Mouse (Mus musculus) gastrocnemius, adult 18-20 months (tissue): ENCODE measurements around the gene Zfp526. TPM values are rescaled to one million over a fixed set of nuclear protein-coding genes. Genes with fewer than 3 reads are reported as not detected.

ENCODE experiments used
- DNase-seq: peaks from one replicate; pipeline ENCODE4 v3.0.0; 2021; ENCODE audit warnings: low spot score
- total RNA-seq, 2 experiments: library from RNA; stranded (reverse); gene quantifications; 2 replicates each; pipeline ENCODE4 v1.2.3; 2021

Zfp526 gene
- total RNA-seq, 2 experiments from 2014 or later: 4.7 to 5.3 TPM

DNA sequence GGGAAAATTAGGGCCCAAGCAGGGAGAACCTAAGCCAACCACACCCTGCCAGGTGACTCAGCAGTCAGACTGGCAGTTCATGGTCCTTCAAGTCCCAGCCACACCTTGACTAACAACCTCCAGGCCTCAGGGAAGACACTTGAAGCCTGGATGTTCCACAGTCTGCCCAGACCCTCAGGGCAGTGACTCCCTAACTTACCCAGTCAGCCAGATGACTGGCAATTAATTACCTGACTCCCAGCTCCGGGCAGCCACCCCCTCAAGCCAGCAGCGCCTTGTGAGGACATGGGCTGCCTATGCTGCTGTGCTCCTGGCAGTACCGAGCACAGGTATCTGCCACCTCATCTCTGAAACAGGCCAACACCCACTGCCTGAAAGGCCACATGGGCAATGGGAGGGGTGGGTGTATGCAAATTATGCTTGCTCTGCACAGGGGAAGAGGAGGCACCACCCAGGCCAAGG is 12.0 kb upstream of the Zfp526 start:
- no peak for DNase-seq

DNA sequence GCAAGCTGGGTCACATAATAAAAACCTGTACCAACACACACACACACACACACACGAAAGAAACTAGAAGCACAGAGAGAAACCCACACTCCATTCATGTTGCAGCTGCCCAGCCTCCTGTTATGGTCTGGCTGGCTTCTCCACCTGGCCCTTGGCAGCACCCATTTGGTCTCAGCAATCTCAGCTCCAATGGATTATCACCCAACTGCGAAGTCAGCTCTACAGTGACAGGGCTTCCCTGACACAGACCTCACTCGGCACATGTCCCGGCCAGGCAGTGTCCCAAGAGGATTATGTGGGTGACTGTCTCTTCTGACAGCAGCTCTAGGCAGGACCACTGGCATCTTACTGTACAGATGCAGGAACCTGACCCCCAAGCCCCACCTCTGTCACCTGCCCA is 10.7 kb upstream of the Zfp526 start:
- peak; percentile 87 for DNase-seq

DNA sequence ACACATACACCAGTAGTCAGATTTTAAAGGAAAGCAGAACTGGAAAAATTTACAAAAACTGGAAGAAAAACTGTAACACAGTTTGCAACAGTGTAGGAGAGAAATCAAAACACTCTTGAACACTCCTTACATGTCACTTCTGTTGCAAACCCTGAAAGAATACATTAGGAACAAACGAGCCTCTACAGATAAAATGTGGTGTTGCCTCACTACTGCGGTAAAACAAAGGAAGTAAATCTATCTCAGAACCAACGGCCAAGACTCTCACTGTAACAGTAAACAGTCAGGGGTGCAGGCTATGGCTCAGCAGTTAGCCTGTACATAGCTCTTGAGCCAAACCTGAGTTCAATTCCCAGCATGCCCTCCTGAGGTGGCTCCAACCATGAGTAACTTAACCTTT is 8.1 kb upstream of the Zfp526 start:
- no peak for DNase-seq

DNA sequence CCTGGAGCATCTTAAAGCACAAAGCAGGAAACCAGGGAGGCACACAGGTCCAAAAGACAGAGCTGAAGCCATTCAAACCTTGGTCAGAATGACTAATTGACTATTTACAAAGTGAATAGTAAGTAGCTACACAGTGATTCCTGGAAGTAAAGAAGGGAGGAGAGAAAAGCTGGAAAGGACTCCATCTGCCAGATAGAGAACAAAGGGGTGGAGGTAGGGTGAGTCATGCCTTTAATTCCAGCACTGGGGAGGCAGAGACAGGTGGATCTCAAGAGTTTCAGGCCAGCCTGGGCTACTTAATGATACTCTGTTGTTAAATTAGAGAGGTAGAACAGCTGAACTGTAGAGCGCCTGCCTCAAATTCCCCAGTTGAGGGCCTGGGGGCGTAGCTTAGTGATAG is 7.1 kb upstream of the Zfp526 start:
- no peak for DNase-seq

DNA sequence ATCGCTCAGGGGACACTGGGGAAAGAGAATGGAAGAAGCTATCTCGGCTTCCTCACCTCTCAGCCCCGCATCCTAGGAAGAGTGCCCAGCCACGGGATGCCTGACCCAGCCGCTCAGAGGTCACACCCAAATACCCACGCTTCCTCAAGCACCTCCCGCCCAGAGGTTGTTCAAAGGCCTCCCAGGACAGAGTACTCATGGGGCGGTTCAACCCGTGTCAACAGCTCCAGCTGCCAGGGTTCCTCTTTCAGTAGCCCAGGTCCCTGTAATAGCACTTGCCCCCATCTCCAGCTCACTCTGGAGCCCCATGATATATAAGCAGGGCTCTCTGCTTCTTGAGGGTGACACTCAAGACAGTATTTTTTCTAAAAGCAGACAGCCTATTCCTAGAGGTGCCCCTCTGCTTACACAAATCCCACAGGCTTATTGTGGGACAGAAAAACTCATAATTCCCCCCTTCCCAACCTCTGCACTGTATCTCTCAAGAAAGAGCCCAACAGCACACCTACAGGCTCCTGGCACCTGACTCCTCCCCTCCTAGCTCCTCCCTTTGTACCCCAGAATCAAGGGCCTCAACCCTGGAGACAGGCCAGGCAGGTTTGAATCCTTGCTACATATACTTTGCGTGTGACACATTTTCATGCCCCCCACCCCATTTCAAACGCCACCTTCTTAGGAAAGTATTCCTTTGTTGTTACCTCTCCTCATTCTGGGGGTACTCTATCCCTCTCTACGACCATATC is 3.4 kb upstream of the Zfp526 start:
- no peak for DNase-seq

DNA sequence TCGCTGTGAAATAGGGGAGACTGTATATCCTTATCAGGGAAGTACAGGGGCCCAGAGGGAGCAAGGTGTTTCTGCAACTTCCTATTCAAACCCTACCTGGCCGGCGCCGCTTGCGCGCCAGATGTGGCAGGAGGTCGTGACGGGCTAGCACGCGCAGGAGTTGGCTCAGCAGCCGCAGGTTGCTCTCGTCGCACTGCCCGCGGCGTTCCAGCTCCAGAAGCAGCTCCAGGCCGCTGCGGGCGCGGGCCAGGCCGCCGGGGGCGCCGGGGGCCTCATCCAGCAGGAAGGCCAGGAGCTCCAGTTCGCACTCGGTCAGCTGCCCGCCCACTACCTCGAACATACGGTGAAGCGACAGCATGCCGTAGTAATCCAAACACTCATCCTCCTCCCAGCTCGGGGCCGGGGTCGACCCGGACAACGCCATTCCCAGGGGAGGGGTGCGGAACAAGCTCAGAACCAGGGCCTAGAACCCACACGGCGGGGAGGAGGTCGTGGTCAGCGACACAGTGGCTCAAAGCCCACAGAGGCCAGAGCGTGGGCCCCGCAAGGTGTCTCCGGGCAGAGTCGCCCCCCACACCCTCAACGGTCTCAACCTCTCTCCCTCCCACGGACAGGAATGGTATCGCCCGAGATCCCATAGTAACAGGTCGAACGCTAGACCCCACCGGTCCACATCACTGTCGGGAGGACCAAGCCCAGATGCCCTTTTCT is 2.4 kb upstream of the Zfp526 start:
- peak; percentile 28 for DNase-seq

DNA sequence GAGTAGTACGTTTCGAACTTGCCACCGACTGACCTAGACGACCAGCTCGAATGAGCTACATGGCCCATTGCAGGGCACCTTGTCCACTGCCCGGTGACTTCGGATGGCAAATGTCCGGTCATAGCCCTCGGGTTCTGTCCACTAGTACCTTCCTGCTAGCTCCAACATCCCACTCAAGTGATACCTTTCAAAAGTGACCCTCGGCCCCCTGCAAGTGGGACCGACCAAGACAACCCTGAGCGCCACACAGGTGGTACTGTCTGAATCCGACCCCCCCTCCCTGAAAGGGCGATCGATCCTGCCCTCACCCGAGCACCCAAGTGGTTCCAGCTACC is 1.8 kb upstream of the Zfp526 start:
- DNase-seq: no peak

DNA sequence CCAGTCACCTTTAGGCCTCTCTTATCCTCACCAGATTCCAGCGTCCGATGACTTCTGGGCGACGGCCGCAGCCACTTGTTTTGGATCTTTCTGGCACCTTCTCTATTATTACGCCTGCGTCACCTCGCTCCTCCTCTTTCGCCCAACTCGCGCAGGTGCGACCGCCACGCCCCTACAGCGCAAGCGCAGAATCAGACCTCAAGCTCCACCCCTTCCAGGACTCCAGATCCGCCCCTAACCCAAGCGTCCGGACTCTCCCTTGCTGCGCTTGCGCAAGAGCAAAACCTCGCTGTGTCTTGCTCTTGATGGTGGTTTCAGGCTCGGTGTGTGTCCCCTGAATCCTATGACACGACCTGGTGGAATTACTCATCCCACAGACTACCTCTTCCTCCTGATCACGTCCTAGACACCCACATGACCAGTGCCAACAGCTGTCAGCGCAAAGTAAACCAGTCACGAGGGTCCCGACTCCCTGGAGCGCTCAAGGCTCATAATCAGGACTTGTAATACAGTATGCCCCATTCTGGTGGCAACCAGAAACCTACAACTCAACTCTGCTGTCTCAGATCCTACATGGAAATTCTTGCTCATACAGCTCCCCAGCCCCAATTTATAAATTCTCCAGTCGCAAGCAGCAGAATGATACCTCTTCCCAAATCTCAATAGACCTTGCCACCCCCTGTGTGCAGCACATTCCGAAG is 1.3 kb upstream of the Zfp526 start:
- peak; percentile 98 for DNase-seq

DNA sequence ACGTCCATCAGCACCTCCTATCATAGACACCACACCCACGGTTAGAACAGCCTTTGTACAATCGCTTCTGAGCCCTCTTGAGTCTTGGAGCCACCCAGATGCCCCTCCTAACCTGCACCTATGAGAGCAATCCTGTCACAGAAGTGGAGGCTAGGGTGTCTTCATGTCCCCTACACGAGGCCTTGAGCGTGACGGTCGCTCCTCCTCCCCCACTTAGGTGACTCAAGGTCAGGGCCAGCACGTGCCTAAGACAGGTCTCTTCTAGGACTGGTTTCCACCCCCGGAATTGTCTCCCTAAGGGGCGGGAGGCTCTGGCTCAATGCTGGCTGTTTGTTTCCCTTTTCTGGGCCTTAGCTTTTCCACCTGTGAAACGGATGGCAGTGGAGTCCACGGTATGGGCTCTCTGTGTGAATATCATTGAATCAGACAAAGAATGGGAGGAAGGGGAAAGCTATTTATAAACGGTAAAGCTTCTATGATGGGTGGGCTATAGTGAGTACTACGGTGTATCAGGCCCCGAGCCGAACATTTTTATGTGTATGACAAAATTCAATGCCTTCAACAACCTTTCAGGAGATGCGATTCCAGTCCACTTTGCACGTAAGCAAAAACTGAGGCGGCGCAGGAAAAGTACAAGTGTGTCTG is 646 bp upstream of the Zfp526 start, which contains the start of gene Dedd2:
Gene Dedd2, minus strand, starts transcription at position 159 of the 645 bp plus-strand sequence.
- DNase-seq: peak; percentile 37

DNA sequence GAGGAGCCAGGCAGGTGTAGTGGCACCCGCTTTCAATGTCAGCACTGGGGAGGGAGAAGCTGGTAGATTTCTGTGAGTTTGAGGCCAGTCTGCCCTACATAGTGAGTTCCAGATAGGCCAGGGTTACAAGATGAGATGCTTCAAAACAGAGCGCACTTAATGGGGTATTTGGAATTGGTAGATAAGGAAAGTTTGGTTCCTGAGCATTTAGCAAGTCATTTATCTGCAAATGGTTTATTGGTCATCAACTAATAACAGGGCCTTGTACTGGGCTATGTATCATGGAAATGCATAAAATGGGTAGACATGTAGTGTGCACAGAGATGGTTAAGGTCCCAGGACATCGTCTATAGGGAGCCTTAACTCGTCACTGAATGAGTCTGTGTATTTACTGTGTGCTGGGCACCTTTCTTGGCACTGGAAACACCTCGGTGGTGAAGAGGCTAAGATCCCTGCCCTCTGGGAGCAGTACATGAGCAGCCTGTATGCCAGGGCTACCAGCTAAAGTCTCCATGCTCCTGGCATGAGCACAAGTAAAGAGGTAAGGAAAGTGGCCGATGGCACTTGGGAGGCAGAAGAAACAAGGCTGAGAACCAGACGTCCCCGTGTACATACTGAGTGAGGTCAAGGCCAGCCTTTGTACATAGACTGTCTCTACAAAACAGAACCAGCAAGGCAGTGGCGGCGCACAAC is 1.2 kb downstream of the Zfp526 start:
- DNase-seq: no peak

DNA sequence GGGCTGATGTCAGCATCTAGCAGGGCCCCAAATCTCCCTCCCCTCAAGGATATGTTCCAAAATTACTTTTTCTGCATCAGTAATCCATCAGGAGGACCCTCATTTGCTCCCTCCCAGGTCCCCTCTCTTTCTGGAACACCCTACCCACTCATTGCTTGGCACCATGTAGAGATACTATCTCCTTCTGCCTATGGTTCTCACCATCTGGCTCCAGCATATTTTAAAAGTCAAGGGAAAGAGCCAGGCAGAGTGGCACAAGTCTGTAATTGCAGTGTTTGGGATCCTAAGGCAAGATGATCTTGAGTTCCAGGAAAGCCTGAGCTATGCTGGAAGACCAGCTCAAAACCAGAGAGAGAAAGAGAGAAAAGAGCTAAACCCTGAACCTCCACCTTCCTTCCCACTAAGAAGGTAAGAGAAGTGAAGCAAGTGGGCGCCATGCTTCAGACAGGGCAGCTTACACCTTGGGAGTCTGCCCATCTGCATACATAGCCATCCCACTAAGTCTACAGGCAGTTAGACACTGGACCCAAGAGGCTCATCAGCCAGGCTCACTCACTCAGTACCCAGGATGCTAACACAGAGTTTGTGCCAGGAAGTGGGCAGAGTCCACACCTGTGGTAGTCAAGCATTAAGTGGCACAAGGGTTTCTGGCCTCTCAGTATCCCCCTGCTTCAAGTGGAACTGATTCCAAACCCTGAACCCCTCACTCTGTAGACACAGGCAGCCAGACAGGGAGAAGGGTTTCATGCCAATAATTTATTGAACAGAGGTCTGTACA is 6.5 kb downstream of the Zfp526 start:
- no peak for DNase-seq

DNA sequence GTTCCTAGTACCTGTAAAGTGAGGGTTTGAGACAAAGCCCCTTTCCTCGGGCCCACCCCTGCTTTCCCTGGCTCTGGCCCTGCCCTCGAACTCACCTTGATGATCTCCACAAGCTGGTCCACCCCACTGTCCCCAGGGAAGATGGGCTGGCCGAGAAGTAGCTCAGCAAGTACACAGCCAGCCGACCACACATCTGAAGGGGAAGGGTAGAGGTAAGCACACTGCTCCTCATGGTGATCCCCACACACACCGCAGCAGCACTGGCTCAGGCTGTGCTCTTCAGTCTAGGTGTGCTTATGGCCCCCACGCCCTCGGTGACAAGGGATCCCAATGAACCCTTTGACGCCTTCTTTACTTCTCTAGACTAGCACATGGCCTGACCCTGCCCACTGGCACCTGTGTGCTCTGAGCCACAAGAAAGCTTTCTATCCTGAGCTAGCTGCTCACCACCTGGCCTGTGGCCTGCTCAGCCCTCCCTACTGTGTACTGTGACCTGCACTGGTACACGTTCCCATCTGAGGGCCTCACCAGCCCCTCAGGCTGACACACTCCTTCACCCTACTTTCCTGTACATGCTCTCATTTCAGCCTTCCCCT is 9.6 kb downstream of the Zfp526 start:
- no peak for DNase-seq

DNA sequence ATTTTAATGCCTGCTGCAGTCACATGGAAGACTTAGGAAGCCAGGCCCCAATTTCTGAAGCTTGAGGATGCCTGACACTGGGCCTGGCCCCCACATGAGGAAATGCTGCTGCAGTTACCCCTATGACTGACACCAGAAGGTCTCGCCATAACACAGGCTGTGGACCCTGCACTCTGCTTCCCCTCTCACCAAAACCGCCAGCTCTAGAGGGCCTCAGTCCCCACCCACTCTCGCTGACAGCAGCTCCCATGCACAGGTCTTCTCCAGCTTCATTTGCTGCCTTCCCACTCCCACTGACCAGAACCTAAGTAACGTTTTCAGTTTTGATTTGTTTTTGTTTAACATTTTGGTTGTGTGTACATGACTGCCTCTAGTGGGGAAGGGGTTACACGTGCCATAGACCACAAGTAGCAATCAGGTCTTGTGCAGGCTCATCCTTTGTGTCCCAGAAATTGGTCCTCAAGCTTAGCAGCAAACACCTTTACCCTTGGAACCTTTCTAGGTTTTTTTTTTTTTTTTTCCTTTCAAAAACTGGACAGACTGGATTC is 10.9 kb downstream of the Zfp526 start:
- DNase-seq: no peak

DNA sequence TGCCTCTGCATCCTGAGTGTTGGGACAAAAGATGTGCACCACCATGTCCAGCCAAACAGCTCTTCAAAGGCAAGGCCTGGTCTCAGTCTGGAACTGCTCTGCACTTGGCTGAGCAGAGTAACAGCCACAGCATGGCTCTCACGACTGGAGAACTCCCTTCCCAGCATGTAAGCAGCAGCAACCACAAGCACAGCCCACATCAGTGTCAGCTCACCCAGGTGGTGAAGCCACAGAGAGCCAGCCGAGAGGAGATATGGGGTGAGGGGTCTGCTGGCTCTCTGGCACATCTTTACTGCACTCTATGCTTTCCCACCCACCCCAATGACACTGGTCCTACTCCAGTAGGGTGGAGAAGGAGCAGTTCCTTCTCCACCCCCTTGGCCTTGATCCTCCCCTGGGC is 11.8 kb downstream of the Zfp526 start:
- no peak for DNase-seq

DNA sequence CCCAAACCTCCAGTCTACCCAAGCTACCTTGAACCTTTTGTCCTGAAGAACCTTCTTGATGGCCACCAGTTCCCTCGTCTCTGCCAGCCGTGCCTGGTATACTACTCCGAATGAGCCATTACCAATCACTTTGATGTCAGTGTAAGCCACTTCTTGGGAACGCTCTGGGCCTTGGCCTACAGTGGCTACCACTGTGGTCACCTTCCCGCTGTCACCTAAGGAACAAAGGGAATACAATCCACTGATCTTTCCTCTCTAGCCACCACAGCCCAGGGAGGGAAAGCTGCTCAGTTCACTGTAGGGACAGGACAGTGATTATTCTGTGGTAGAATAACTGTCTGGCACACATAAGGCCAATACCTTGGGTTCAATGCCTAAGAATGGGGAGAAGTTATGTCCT is 14.3 kb downstream of the Zfp526 start:
- DNase-seq: no peak

DNA sequence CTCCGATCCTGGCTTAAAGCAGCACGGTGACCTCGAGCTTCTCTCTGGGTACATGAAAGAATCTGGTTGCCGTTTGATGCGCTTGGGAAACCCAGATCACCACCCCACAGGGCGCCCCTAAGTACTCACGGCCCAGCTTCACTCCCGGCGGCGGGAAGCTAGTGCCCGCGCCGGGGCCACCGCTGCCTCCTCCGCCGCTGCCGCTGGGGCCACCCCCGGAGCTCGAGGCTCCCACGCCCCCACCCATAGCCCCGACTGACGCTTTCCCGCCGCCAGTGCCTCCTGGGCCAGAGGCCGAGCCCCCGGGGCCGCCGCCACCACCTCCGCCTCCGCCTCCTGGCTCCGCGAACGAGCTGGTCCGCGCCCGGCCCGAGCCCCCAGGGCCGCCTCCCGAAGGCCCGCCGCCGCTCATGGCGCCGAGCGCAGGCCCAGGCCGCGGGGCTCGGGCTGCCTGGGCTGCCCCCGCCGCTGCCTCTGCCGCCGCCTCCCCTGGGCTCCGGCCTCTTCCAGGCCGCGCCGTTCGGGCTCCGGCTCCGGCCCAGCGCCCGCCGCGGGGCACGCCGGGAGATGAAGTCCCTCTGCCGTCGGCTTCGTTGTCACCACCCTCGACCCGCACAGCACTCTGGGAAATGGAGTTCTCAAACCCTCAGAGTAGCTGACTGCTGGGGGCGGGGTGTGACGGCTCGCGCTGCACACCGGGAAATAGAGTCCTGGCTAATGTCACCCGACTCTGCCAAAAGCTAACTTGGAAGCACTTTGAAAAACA is 16.2 kb downstream of the Zfp526 start, which contains the start of gene Gsk3a:
Gene Gsk3a, minus strand, starts transcription at position 603 of the 766 bp plus-strand sequence.
- DNase-seq: peak; percentile 99

DNA sequence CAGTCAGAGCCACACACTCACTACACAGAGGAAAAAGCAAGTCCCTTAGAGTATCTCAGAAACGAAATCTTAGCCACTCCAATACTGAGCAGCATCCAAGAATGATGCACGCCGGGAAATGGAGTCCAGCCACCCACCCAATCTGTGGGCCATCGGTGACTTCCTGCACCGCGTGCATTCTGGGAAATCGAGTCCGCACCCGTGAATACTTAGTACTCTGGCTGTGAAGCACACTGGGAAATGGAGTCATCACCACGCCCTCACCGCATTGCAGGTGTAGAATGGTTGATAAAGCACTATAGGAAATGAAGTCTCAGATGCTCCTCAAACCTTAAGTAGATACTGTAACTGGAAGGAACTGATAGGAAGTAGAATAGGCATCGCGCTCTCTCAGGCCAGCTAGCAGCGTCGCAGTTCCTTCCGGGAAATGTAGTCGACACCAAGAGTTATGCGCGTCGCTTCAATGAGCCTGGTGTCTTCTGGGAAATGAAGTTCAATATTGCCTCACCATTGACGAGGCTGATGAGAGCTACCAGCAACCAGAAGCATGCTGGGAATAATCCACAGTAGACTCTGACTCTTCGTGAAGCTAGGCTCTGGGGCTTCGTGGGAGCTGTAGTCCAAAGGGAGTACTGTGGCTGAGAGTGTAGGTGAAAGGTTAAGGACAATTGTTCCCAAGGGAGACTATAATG is 16.9 kb downstream of the Zfp526 start:
- DNase-seq: peak; percentile 93
